Mouse (Mus musculus): ENCODE measurements around the gene Gdi2. TPM values are rescaled to one million over a fixed set of nuclear protein-coding genes. Genes with fewer than 3 reads are reported as not detected.
A peak's percentile ranks its signal among the peaks of the same experiment; 100 is the strongest.

Gene Gdi2
- polyA plus RNA-seq, 1 experiment from 2014 or later, result 427 TPM

- Histone ChIP-seq H3K36me3 (peaks cover 50% of the 10 kb centered on the region), H3K4me1 (no peaks in the 10 kb centered on the region)
- ATAC-seq (ENCODE audit: insufficient number of reproducible peaks, insufficient read depth, low FRiP score, low TSS enrichment), result no peak
Observed at GRCm38 (mm10) chr13:3563130-3563529, 25.3 kb downstream of the Gdi2 start.

GRCm38 (mm10) chr13:3563953-3564352, 26.1 kb downstream of the Gdi2 start:
- Histone ChIP-seq H3K27ac (no peak overlapping the region), H3K4me3 (no peak overlapping the region), H3K36me3 (peaks cover 52% of the 10 kb centered on the region), H3K4me2 (replicated peaks) (no peak overlapping the region), H3K9me3 (no peaks in the 10 kb centered on the region), H3K27me3 (no peaks in the 10 kb centered on the region), H3K9ac (no peak overlapping the region), H3K4me1 (no peaks in the 10 kb centered on the region)
- 82% methylated on average over 2 of the region's 2 CpGs for WGBS
- ATAC-seq (ENCODE audit: insufficient number of reproducible peaks, insufficient read depth, low FRiP score, low TSS enrichment), result no peak

More at GRCm38 (mm10) chr13:3563130-3563529, 25.3 kb downstream of the Gdi2 start:
- H3K27me3 ChIP-seq, result no peaks in the 10 kb centered on the region
- whole genome bisulfite sequencing, result 93% methylated on average over 1 of the region's 1 CpGs
- H3K9ac ChIP-seq, result no peak overlapping the region
- no peak overlapping the region for H3K4me2 ChIP-seq (replicated peaks)
- no peak overlapping the region for H3K4me3 ChIP-seq
- H3K27ac ChIP-seq, result no peak overlapping the region
- no peaks in the 10 kb centered on the region for H3K9me3 ChIP-seq

- no peak overlapping the region for H3K27ac ChIP-seq
- 90% methylated on average over 3 of the region's 3 CpGs for WGBS
- no peak overlapping the region for H3K4me3 ChIP-seq
- no peak overlapping the region for H3K9ac ChIP-seq
- H3K4me2 ChIP-seq (replicated peaks), result no peak overlapping the region
- ATAC-seq (ENCODE audit: insufficient number of reproducible peaks, insufficient read depth, low FRiP score, low TSS enrichment), result no peak
- H3K36me3 ChIP-seq, result peaks cover 48% of the 10 kb centered on the region
- no peaks in the 10 kb centered on the region for H3K9me3 ChIP-seq
- no peaks in the 10 kb centered on the region for H3K27me3 ChIP-seq
- H3K4me1 ChIP-seq, result no peaks in the 10 kb centered on the region
Observed at GRCm38 (mm10) chr13:3590789-3591188, 52.9 kb downstream of the Gdi2 start.

- no peaks in the 10 kb centered on the region for H3K9me3 ChIP-seq
- WGBS, result 95% methylated on average over 1 of the region's 1 CpGs
- no peak overlapping the region for H3K27ac ChIP-seq
- H3K4me3 ChIP-seq, result no peak overlapping the region
- H3K9ac ChIP-seq, result no peak overlapping the region
- H3K4me1 ChIP-seq, result no peaks in the 10 kb centered on the region
- no peaks in the 10 kb centered on the region for H3K27me3 ChIP-seq
- ATAC-seq (ENCODE audit: insufficient number of reproducible peaks, insufficient read depth, low FRiP score, low TSS enrichment), result no peak
- H3K4me2 ChIP-seq (replicated peaks), result no peak overlapping the region
- peaks cover 47% of the 10 kb centered on the region for H3K36me3 ChIP-seq
Observed at GRCm38 (mm10) chr13:3594311-3594710, 56.4 kb downstream of the Gdi2 start.

GRCm38 (mm10) chr13:3596232-3596631, 58.4 kb downstream of the Gdi2 start:
- Histone ChIP-seq H3K27ac (no peak overlapping the region), H3K4me1 (no peaks in the 10 kb centered on the region), H3K4me2 (replicated peaks) (no peak overlapping the region), H3K9ac (no peak overlapping the region), H3K9me3 (no peaks in the 10 kb centered on the region), H3K36me3 (peaks cover 36% of the 10 kb centered on the region), H3K27me3 (no peaks in the 10 kb centered on the region), H3K4me3 (no peak overlapping the region)
- 95% methylated on average over 6 of the region's 6 CpGs for WGBS
- no peak for ATAC-seq (ENCODE audit: insufficient number of reproducible peaks, insufficient read depth, low FRiP score, low TSS enrichment)

- Histone ChIP-seq H3K27ac (peak overlapping the region; percentile 97; the same call in 1 of the 2 replicates), H3K36me3 (no peaks in the 10 kb centered on the region), H3K4me2 (replicated peaks) (peak overlapping the region; percentile 59), H3K9ac (peak overlapping the region; percentile 85; the same call in 1 of the 2 replicates), H3K9me3 (0 out of 2 replicates have a peak, but pooled peaks cover 4% of the 10 kb centered on the region), H3K4me3 (peak overlapping the region; percentile 96), H3K27me3 (peaks cover 4% of the 10 kb centered on the region; the same call in 1 of the 2 replicates), H3K4me1 (no peaks in the 10 kb centered on the region)
- ATAC-seq (ENCODE audit: insufficient number of reproducible peaks, insufficient read depth, low FRiP score, low TSS enrichment), result no peak
- 23% methylated on average over 8 of the region's 8 CpGs for WGBS
Observed at GRCm38 (mm10) chr13:3609780-3610117, 71.9 kb downstream of the Gdi2 start.

GRCm38 (mm10) chr13:3610118-3610794, 72.4 kb downstream of the Gdi2 start:
- Histone ChIP-seq H3K9ac (peak overlapping the region; percentile 85), H3K36me3 (no peaks in the 10 kb centered on the region), H3K9me3 (0 out of 2 replicates have a peak, but pooled peaks cover 4% of the 10 kb centered on the region), H3K4me1 (no peaks in the 10 kb centered on the region), H3K4me3 (peak overlapping the region; percentile 96), H3K27ac (peak overlapping the region; percentile 97), H3K4me2 (replicated peaks) (peak overlapping the region; percentile 59), H3K27me3 (peaks cover 4% of the 10 kb centered on the region; the same call in 1 of the 2 replicates)
- under 1% methylated on average over 46 of the region's 50 CpGs for WGBS
- peak; percentile 74 for ATAC-seq (ENCODE audit: insufficient number of reproducible peaks, insufficient read depth, low FRiP score, low TSS enrichment)

GRCm38 (mm10) chr13:3610795-3611438, 73.1 kb downstream of the Gdi2 start, which contains the start of gene Fam208b:
TSS of gene Fam208b (minus strand) at chr13:3611108.
- H3K36me3 ChIP-seq, result no peaks in the 10 kb centered on the region
- H3K9ac ChIP-seq, result peak within 1 kb of the TSS; percentile 85
- 1% methylated on average over 57 of the region's 58 CpGs for WGBS
- peak within 1 kb of the TSS; percentile 96 for H3K4me3 ChIP-seq
- peak within 1 kb of the TSS; percentile 97 for H3K27ac ChIP-seq
- ATAC-seq (ENCODE audit: insufficient number of reproducible peaks, insufficient read depth, low FRiP score, low TSS enrichment), result peak; percentile 99
- H3K9me3 ChIP-seq, result 0 out of 2 replicates have a peak, but pooled peaks cover 4% of the 10 kb centered on the region
- H3K27me3 ChIP-seq, result peaks cover 4% of the 10 kb centered on the region; the same call in 1 of the 2 replicates
- H3K4me1 ChIP-seq, result no peaks in the 10 kb centered on the region
- H3K4me2 ChIP-seq (replicated peaks), result peak within 1 kb of the TSS; percentile 59

Other genes with a start within 250 kb of the Gdi2 start
- gene Fam208b, start 73.0 kb downstream of the Gdi2 start, polyA plus RNA-seq (2016; fragmentation: Nextera tagmentation; extraction: Ambion mirVana), result 27.6 and 29.1 TPM in 2 replicates
- gene Asb13, start 96.0 kb downstream of the Gdi2 start, polyA plus RNA-seq (2016; fragmentation: Nextera tagmentation; extraction: Ambion mirVana), result 11.2 and 13.2 TPM in 2 replicates

Data from embryonic facial prominence, embryonic 12.5 days (tissue).